Mouse (Mus musculus) hindbrain, embryonic 13.5 days (tissue): ENCODE measurements around the gene Prkag2. TPM values are rescaled to one million over a fixed set of nuclear protein-coding genes. Genes with fewer than 3 reads are reported as not detected.

Experiments
- ATAC-seq: fragments of 200-750 bp; cut with Nextera tagmentation; 2 replicates; pipeline ENCODE4 v1.8.0; 2017; ENCODE audit warnings: moderate TSS enrichment; ENCODE audit not compliant: low FRiP score
- H3K27ac ChIP-seq: fragments of 300-500 bp; sonication (generic); 2 replicates; pipeline ENCODE4 v1.5.1; 2015; ENCODE audit warnings: inconsistent platforms, mild to moderate bottlenecking, moderate library complexity
- H3K27me3 ChIP-seq: fragments of 300-500 bp; sonication (generic); 2 replicates; pipeline ENCODE4 v1.6.1; 2015; ENCODE audit warnings: mild to moderate bottlenecking, inconsistent platforms
- H3K36me3 ChIP-seq: fragments of 300-500 bp; sonication (generic); 2 replicates; pipeline ENCODE4 v1.6.1; 2015; ENCODE audit warnings: mild to moderate bottlenecking, inconsistent platforms
- H3K4me1 ChIP-seq: fragments of 300-500 bp; sonication (generic); replicated peaks from 2 replicates; pipeline ENCODE4 v1.6.1; 2015; ENCODE audit warnings: inconsistent platforms
- H3K4me2 ChIP-seq: fragments of 300-500 bp; sonication (generic); 2 replicates; pipeline ENCODE4 v1.6.1; 2015; ENCODE audit warnings: inconsistent platforms, mild to moderate bottlenecking, moderate library complexity
- H3K4me3 ChIP-seq: fragments of 300-500 bp; sonication (generic); 2 replicates; pipeline ENCODE4 v1.5.1; 2015; ENCODE audit warnings: mild to moderate bottlenecking, inconsistent platforms
- H3K9ac ChIP-seq: fragments of 300-500 bp; sonication (generic); 2 replicates; pipeline ENCODE4 v1.6.1; 2015; ENCODE audit warnings: mild to moderate bottlenecking, inconsistent platforms
- H3K9me3 ChIP-seq: fragments of 300-500 bp; sonication (generic); 2 replicates; pipeline ENCODE4 v1.6.1; 2016; ENCODE audit warnings: inconsistent platforms
- WGBS: fragments of 180-500 bp; shearing (Covaris S2); methylation state at CpG from one replicate; pipeline ENCODE4 v1.1.7; 2015; 5-methylcytosine and 5-hydroxymethylcytosine counted together
- polyA plus RNA-seq: library from polyadenylated mRNA; unstranded; fragments of >200 nt; fragmentation: Nextera tagmentation; extraction: Ambion mirVana; gene quantifications from 2 replicates; pipeline ENCODE4 v1.2.1, GENCODE M21; 2015

The Prkag2 gene
- polyA plus RNA-seq, 1 experiment from 2014 or later, result 82.3 TPM

- H3K36me3 ChIP-seq, result peaks cover 68% of the 10 kb centered on the region
- WGBS, result 84% methylated on average over 3 of the region's 3 CpGs
- H3K4me1 ChIP-seq, result peaks cover 4% of the 10 kb centered on the region; the same call in 1 of the 2 replicates
- ATAC-seq, result no peak
- H3K9ac ChIP-seq, result no peak overlapping the region
- no peak overlapping the region for H3K4me2 ChIP-seq
- H3K9me3 ChIP-seq, result no peaks in the 10 kb centered on the region
- H3K27ac ChIP-seq, result no peak overlapping the region
- no peak overlapping the region for H3K4me3 ChIP-seq
- H3K27me3 ChIP-seq, result no peaks in the 10 kb centered on the region
These were observed 286.5 kb downstream of the Prkag2 start for GRCm38 (mm10) chr5:24813946-24814345.

- H3K36me3 ChIP-seq, result peaks cover 71% of the 10 kb centered on the region
- no peaks in the 10 kb centered on the region for H3K27me3 ChIP-seq
These were observed 287.4 kb downstream of the Prkag2 start for GRCm38 (mm10) chr5:24813005-24813404.

More at GRCm38 (mm10) chr5:24813005-24813404, 287.4 kb downstream of the Prkag2 start:
- no peak for ATAC-seq
- Histone ChIP-seq H3K4me1 (peaks cover 4% of the 10 kb centered on the region; the same call in 1 of the 2 replicates), H3K4me3 (no peak overlapping the region), H3K4me2 (no peak overlapping the region), H3K9me3 (no peaks in the 10 kb centered on the region), H3K27ac (no peak overlapping the region), H3K9ac (no peak overlapping the region)
- WGBS, result 68% methylated on average over 4 of the region's 4 CpGs

Other genes with a start within 250 kb of the Prkag2 start
- gene Galntl5, start 80.8 kb upstream of the Prkag2 start, polyA plus RNA-seq, result not detected in 2 replicates
- 48.1 and 50.3 TPM in 2 replicates for gene Galnt11, start 121.3 kb upstream of the Prkag2 start, polyA plus RNA-seq
- gene E130116L18Rik, start 122.5 kb upstream of the Prkag2 start, polyA plus RNA-seq, result not detected in 2 replicates